Mouse (Mus musculus): Measurements from ENCODE around the gene Dmac2. TPM values are rescaled to one million over a fixed set of nuclear protein-coding genes. Genes with fewer than 3 reads are reported as not detected.

The Dmac2 gene
- polyA plus RNA-seq, 1 experiment from 2014 or later, result 7.9 TPM

DNA sequence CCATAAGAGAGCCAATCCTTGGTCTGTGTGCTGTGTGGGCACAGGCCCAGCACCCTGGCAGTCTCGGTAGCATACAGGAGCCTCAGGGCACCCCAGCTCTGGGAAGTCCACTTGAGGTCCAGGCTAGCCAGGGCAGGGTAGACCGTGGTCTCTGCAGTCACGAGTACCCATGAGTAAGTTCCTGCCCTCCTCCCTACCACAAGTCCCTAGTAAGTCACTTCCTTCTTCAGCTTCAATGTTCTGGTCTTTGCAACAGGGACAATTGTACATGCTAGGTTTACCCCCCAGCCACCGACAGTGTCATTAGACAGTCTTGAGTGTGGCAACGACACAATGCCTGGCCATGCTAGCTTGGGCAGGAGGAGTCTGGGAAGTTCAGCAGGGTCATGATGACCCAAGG, 13.5 kb downstream of the Dmac2 start:
- Histone ChIP-seq H3K27ac (replicated peaks) (peak overlapping the region; percentile 51; the same call in 1 of the 2 replicates), H3K9me3 (replicated peaks) (no peaks in the 10 kb centered on the region), H3K27me3 (no peaks in the 10 kb centered on the region), H3K4me2 (no peak overlapping the region), H3K9ac (no peak overlapping the region), H3K4me3 (replicated peaks) (no peak overlapping the region), H3K4me1 (replicated peaks) (peaks cover 32% of the 10 kb centered on the region), H3K36me3 (replicated peaks) (no peaks in the 10 kb centered on the region; the same call in 1 of the 2 replicates)
- 41% methylated on average over 5 of the region's 5 CpGs for WGBS (ENCODE audit: insufficient replicate concordance)
- ATAC-seq (ENCODE audit: insufficient read depth), result 0 out of 2 replicates have a peak, but pooled peaks have one; percentile 30

DNA sequence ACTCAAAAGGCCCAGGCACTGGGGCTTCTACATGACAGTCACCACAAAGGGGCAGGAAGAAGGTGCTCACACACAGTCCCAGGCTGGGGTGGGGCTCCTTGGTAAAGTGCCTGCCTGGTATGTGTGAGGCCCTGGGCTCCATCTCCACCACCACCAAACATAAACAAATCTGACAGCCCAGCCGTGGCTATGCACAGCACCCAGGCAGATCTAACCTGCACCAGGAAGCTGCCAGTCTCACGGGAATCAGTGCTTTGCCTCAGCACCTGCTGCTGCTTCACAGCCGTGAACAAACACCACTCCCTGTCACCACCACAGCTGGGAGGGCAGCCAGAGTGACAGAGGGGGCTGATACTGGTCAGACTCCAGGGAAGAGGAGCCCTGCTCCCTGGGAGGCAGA, 17.2 kb downstream of the Dmac2 start:
- no peaks in the 10 kb centered on the region for H3K9me3 ChIP-seq (replicated peaks)
- WGBS (ENCODE audit: insufficient replicate concordance), result 37% methylated on average over 3 of the region's 3 CpGs
- peaks cover 13% of the 10 kb centered on the region; the same call in 1 of the 2 replicates for H3K4me1 ChIP-seq (replicated peaks)
- H3K4me2 ChIP-seq, result no peak overlapping the region
- ATAC-seq (ENCODE audit: insufficient read depth), result no peak
- no peaks in the 10 kb centered on the region for H3K27me3 ChIP-seq
- H3K9ac ChIP-seq, result no peak overlapping the region
- no peak overlapping the region for H3K4me3 ChIP-seq (replicated peaks)
- H3K36me3 ChIP-seq (replicated peaks), result 0 out of 2 replicates have a peak, but pooled peaks cover 2% of the 10 kb centered on the region
- no peak overlapping the region for H3K27ac ChIP-seq (replicated peaks)

DNA sequence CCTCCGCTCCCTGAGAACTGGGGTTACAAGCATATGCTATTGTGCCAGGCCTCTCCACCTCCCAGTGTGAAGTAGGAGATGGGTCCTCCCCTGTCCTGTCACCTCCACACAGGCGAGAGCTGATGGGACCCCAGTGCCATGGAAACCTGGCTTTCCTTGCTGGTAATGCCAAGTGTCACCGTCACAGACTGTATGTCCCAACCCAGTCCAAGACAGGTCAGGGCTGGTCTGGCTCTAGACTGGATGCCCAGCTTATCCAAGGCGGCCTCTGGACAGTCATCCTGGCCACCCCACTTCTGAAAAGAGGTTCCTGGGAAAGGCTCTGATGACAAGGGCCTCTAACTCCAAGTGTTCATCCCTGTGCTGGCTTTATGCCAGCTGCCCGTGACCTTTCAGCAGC, 17.9 kb downstream of the Dmac2 start:
- Histone ChIP-seq H3K27me3 (no peaks in the 10 kb centered on the region), H3K36me3 (replicated peaks) (0 out of 2 replicates have a peak, but pooled peaks cover 5% of the 10 kb centered on the region), H3K4me2 (no peak overlapping the region), H3K4me1 (replicated peaks) (peaks cover 13% of the 10 kb centered on the region; the same call in 1 of the 2 replicates), H3K9me3 (replicated peaks) (no peaks in the 10 kb centered on the region), H3K4me3 (replicated peaks) (no peak overlapping the region), H3K27ac (replicated peaks) (no peak overlapping the region), H3K9ac (no peak overlapping the region)
- no peak for ATAC-seq (ENCODE audit: insufficient read depth)
- 66% methylated on average over 5 of the region's 5 CpGs for WGBS (ENCODE audit: insufficient replicate concordance)

DNA sequence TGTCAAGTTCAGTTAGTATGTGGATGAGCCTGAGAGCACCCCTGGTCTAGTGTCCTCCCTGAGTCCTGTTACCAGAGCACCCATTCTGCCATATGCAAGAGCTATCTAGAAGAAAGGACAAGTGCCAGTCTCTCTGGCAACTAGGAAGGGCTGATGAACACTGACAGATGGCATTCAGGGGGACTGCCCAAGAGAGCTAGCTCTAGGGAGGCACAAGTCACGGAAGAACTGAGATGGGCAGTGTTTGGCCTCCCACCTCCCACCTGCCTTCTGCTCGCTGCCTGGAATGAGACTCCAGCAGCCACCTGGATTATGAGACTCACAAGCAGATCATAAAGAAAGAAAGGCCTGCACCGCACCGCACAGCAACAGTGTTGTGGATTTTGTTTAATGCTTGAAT, 20.5 kb downstream of the Dmac2 start:
- Histone ChIP-seq H3K9me3 (replicated peaks) (no peaks in the 10 kb centered on the region), H3K4me3 (replicated peaks) (no peak overlapping the region), H3K27me3 (no peaks in the 10 kb centered on the region), H3K9ac (no peak overlapping the region), H3K4me1 (replicated peaks) (peaks cover 9% of the 10 kb centered on the region; the same call in 1 of the 2 replicates), H3K27ac (replicated peaks) (no peak overlapping the region), H3K36me3 (replicated peaks) (0 out of 2 replicates have a peak, but pooled peaks cover 5% of the 10 kb centered on the region), H3K4me2 (no peak overlapping the region)
- no peak for ATAC-seq (ENCODE audit: insufficient read depth)
- 78% methylated on average over 4 of the region's 4 CpGs for whole genome bisulfite sequencing (ENCODE audit: insufficient replicate concordance)

DNA sequence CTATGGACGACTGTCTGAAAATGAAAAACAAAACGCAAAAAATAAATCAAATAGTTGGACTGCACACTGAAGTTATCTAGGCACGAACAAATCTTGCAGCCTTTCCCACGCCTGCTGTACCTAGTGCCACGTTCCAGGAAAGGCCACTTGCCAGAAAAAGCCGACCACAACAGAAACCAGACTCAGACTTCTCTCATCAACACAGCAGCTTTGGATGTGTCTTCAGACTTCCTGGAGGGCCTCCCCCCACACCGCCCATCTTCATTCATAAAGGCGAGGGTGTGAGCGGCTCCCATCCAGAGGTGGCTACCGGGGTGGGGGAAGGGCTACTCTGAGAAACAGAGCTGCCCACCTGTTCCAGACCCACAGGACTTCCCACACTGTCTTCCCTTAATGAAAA, 24.9 kb downstream of the Dmac2 start:
- Histone ChIP-seq H3K36me3 (replicated peaks) (0 out of 2 replicates have a peak, but pooled peaks cover 5% of the 10 kb centered on the region), H3K27ac (replicated peaks) (no peak overlapping the region), H3K4me3 (replicated peaks) (no peak overlapping the region), H3K9me3 (replicated peaks) (no peaks in the 10 kb centered on the region), H3K4me2 (no peak overlapping the region), H3K9ac (no peak overlapping the region), H3K4me1 (replicated peaks) (peaks cover 12% of the 10 kb centered on the region; the same call in 1 of the 2 replicates), H3K27me3 (no peaks in the 10 kb centered on the region)
- ATAC-seq (ENCODE audit: insufficient read depth), result no peak
- 33% methylated on average over 10 of the region's 10 CpGs for WGBS (ENCODE audit: insufficient replicate concordance)

DNA sequence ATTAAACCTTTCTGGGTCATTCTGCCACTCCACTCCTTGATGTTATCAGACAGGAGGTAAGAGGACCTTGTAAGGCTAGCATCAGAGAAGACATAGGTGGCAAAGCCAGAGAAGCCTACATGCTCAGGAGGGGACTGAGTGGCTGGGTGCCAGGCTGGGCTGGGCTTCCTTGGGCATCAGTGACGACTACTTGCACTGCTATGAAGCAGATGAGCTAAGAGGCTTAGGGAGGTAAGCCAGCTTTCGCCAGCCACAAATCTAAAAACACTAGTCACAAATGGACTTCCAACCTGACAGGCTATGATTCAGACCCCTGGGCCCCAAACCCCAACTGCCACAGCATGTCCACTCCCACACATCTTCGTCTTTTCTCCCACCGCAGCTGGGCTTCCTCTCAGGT, 25.4 kb downstream of the Dmac2 start:
- Histone ChIP-seq H3K4me2 (no peak overlapping the region), H3K9ac (no peak overlapping the region), H3K36me3 (replicated peaks) (0 out of 2 replicates have a peak, but pooled peaks cover 5% of the 10 kb centered on the region), H3K27me3 (no peaks in the 10 kb centered on the region), H3K9me3 (replicated peaks) (no peaks in the 10 kb centered on the region), H3K4me3 (replicated peaks) (no peak overlapping the region), H3K27ac (replicated peaks) (no peak overlapping the region), H3K4me1 (replicated peaks) (peaks cover 17% of the 10 kb centered on the region)
- 38% methylated on average over 4 of the region's 4 CpGs for WGBS (ENCODE audit: insufficient replicate concordance)
- ATAC-seq (ENCODE audit: insufficient read depth), result no peak

DNA sequence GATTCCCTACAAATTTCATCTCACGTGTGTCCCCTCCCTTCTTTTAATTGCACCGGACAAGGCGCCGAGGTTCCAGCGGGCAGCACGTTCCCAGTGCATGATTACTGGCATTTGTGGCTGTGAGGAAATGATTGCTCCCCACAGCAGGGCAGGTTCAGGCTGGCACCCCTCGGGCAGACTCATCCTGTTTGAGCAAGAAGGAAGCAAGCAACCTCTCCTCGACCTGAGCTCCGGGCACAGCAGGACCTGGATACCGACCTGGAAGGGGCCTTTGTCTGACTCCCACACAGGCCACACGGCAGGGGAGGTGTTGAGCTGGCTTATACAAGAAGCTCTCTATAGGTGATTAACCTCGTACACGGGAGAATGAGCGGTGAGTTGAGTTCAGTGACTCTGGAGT, 25.9 kb downstream of the Dmac2 start:
- Histone ChIP-seq H3K27ac (replicated peaks) (no peak overlapping the region), H3K4me2 (no peak overlapping the region), H3K4me1 (replicated peaks) (peaks cover 21% of the 10 kb centered on the region), H3K9me3 (replicated peaks) (no peaks in the 10 kb centered on the region), H3K27me3 (no peaks in the 10 kb centered on the region), H3K9ac (no peak overlapping the region), H3K4me3 (replicated peaks) (no peak overlapping the region), H3K36me3 (replicated peaks) (0 out of 2 replicates have a peak, but pooled peaks cover 5% of the 10 kb centered on the region)
- 42% methylated on average over 14 of the region's 14 CpGs for WGBS (ENCODE audit: insufficient replicate concordance)
- no peak for ATAC-seq (ENCODE audit: insufficient read depth)

DNA sequence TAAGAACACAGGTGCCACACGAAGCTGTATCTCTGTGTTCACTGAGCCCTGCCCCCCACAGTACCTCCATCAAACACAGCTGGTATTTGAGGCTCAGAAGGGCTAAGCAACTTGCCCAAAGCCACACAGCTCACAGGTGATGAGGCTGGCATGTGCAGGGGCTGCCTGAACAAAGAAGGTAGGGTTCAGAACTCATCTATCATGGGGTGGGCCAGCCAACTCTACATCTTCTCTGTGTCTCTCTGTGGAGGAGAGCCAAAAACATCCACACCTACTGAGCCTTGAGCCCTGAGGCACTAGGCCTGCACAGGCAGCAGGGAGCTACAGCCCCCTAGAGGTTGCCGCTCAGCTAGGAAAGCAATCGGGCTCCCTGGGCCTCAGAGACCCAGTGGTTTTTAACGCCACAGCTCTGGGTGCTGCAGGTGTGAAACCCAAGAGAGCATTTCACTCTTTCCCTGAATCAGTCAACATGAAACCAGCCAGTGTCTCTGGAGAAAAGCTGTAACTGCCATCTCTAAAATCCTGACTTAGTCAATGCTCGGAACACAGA, 28.4 kb downstream of the Dmac2 start:
- peaks cover 22% of the 10 kb centered on the region for H3K4me1 ChIP-seq (replicated peaks)
- H3K36me3 ChIP-seq (replicated peaks), result no peaks in the 10 kb centered on the region
- 44% methylated on average over 5 of the region's 5 CpGs for WGBS (ENCODE audit: insufficient replicate concordance)
- no peaks in the 10 kb centered on the region for H3K9me3 ChIP-seq (replicated peaks)
- H3K4me3 ChIP-seq (replicated peaks), result no peak overlapping the region
- H3K4me2 ChIP-seq, result no peak overlapping the region
- no peak for ATAC-seq (ENCODE audit: insufficient read depth)
- H3K27me3 ChIP-seq, result no peaks in the 10 kb centered on the region
- no peak overlapping the region for H3K27ac ChIP-seq (replicated peaks)
- H3K9ac ChIP-seq, result no peak overlapping the region

DNA sequence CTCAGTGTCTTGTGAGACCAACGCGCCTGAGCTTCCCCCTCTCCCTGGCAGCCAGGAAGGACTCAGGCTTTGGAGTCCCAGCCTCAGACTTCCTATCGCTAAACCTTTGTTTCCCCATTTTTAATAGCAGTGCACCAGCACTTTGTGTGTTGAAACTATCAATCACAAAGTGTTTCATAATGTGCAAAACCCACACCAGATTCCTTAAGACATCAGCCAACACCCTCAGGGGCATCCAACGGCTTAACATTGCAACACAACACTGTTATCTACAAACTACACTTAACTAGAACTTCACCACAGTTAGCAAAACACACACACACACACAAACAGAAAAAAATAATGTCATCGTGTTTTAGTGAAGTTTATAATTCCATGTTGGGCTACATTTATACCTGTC, 30.6 kb downstream of the Dmac2 start:
- ATAC-seq (ENCODE audit: insufficient read depth), result no peak
- 17% methylated on average over 5 of the region's 5 CpGs for WGBS (ENCODE audit: insufficient replicate concordance)
- Histone ChIP-seq H3K9me3 (replicated peaks) (no peaks in the 10 kb centered on the region), H3K36me3 (replicated peaks) (no peaks in the 10 kb centered on the region), H3K4me2 (no peak overlapping the region), H3K27ac (replicated peaks) (peak overlapping the region; percentile 49), H3K4me1 (replicated peaks) (peaks cover 16% of the 10 kb centered on the region), H3K4me3 (replicated peaks) (no peak overlapping the region), H3K9ac (no peak overlapping the region), H3K27me3 (no peaks in the 10 kb centered on the region)

DNA sequence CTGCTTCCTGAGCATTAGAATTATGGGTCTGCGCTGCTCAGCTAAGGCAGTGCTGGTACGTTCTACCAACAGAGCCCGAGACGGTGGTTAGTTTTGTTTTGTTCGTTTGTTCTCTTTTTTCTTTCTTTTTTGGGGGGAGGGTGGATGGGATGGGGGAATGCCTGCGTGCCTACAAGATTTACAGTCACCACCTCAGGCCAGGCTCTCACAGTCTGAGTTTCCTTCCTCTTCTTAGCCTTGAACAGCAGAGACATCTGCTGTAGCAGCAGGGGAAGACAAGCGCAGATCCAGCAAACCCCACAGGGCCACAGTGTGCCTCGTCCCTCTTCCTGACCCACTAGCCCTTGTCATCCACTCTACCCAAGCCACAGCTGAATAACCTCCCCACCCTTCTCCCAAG, 32.1 kb downstream of the Dmac2 start:
- 0 out of 2 replicates have a peak, but pooled peaks have one; percentile 11 for ATAC-seq (ENCODE audit: insufficient read depth)
- no peak overlapping the region for H3K9ac ChIP-seq
- H3K4me3 ChIP-seq (replicated peaks), result 0 out of 2 replicates have a peak overlapping the region, but pooled peaks have one; percentile 6
- WGBS (ENCODE audit: insufficient replicate concordance), result 30% methylated on average over 8 of the region's 8 CpGs
- H3K4me1 ChIP-seq (replicated peaks), result peaks cover 22% of the 10 kb centered on the region
- no peaks in the 10 kb centered on the region for H3K36me3 ChIP-seq (replicated peaks)
- no peaks in the 10 kb centered on the region for H3K9me3 ChIP-seq (replicated peaks)
- H3K27ac ChIP-seq (replicated peaks), result peak overlapping the region; percentile 10; the same call in 1 of the 2 replicates
- no peaks in the 10 kb centered on the region for H3K27me3 ChIP-seq
- peak overlapping the region; percentile 23; the same call in 1 of the 2 replicates for H3K4me2 ChIP-seq

DNA sequence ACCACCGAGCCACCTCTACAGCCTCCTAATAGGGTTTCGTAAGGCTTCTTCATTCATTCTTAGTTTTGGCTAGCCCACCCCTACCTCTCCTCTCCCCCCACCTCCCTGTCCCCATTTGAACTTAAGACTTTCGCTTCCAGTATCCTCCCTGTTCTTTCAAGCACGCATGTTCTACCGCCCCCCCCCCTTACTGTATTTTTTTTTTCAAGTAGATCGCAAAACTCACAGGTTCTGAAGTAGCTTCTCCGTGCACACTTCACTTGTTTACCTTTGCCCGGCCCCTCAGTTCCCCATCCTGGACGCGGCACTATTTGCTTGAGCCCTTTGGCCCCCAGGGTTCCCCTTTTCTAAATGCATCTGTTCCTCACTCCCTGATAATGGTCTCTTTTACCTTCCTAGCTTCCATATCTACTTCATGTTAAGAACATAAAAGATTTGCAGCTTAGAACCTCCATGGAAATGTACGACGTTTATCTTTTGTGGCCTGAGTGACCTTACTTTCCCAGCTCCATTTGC, 33.1 kb downstream of the Dmac2 start:
- 30% methylated on average over 12 of the region's 12 CpGs for WGBS (ENCODE audit: insufficient replicate concordance)
- H3K36me3 ChIP-seq (replicated peaks), result no peaks in the 10 kb centered on the region
- H3K4me2 ChIP-seq, result peak overlapping the region; percentile 11; the same call in 1 of the 2 replicates
- H3K4me3 ChIP-seq (replicated peaks), result no peak overlapping the region
- H3K9me3 ChIP-seq (replicated peaks), result no peaks in the 10 kb centered on the region
- H3K27ac ChIP-seq (replicated peaks), result no peak overlapping the region
- H3K4me1 ChIP-seq (replicated peaks), result peaks cover 30% of the 10 kb centered on the region
- H3K9ac ChIP-seq, result no peak overlapping the region
- ATAC-seq (ENCODE audit: insufficient read depth), result no peak
- no peaks in the 10 kb centered on the region for H3K27me3 ChIP-seq

Data from liver, embryonic 15.5 days (tissue).